Mouse (Mus musculus): Measurements from ENCODE around the gene Zbtb40. TPM values are rescaled to one million over a fixed set of nuclear protein-coding genes. Genes with fewer than 3 reads are reported as not detected.

The Zbtb40 gene
- polyA plus RNA-seq, 2 experiments: 1.4 to 1.8 TPM

GRCm38 (mm10) chr4:137015934-137016333 is 32.7 kb downstream of the Zbtb40 start:
- 84% methylated on average over 8 of the region's 8 CpGs for WGBS (ENCODE audit: insufficient replicate concordance)
- ATAC-seq (ENCODE audit: insufficient read depth) (no peak), DNase-seq (ENCODE audit: low read depth in 3 of 3, low spot score in 3 of 3) (no peak)
- Histone ChIP-seq H3K4me1 (replicated peaks; ENCODE audit: control insufficient read depth in 2 of 2, insufficient read depth in 2 of 2, low read length in 1 of 2) (no peaks in the 10 kb centered on the region), H3K9me3 (ENCODE audit: control insufficient read depth, low read length) (no peaks in the 10 kb centered on the region), H3K36me3 (replicated peaks; ENCODE audit: control insufficient read depth, insufficient read depth, low read depth) (no peaks in the 10 kb centered on the region), H3K27ac (no peak overlapping the region), H3K4me3 (ENCODE audit: insufficient read depth in 1 of 2, low read depth in 2 of 2, low read length in 2 of 2) (no peak overlapping the region), H3K9ac (replicated peaks) (no peak overlapping the region), H3K4me2 (ENCODE audit: low read depth) (no peak overlapping the region), H3K27me3 (ENCODE audit: control insufficient read depth, insufficient read depth, low read length) (no peaks in the 10 kb centered on the region)
- no peak for TF ChIP-seq EP300 (IDR thresholded peaks at IDR 0.05; ENCODE audit: low read depth)
- no peak for TF ChIP-seq CTCF (IDR thresholded peaks at IDR 0.05; ENCODE audit: low read depth)

GRCm38 (mm10) chr4:137015476-137015856 is 33.1 kb downstream of the Zbtb40 start:
- TF ChIP-seq CTCF (IDR thresholded peaks at IDR 0.05; ENCODE audit: low read depth): no peak
- TF ChIP-seq EP300 (IDR thresholded peaks at IDR 0.05; ENCODE audit: low read depth): no peak
- Histone ChIP-seq H3K4me1 (replicated peaks; ENCODE audit: control insufficient read depth in 2 of 2, insufficient read depth in 2 of 2, low read length in 1 of 2) (no peaks in the 10 kb centered on the region), H3K27me3 (ENCODE audit: control insufficient read depth, insufficient read depth, low read length) (no peaks in the 10 kb centered on the region), H3K27ac (no peak overlapping the region), H3K9ac (replicated peaks) (no peak overlapping the region), H3K36me3 (replicated peaks; ENCODE audit: control insufficient read depth, insufficient read depth, low read depth) (no peaks in the 10 kb centered on the region), H3K4me2 (ENCODE audit: low read depth) (no peak overlapping the region), H3K4me3 (ENCODE audit: insufficient read depth in 1 of 2, low read depth in 2 of 2, low read length in 2 of 2) (no peak overlapping the region), H3K9me3 (ENCODE audit: control insufficient read depth, low read length) (no peaks in the 10 kb centered on the region)
- 57% methylated on average over 6 of the region's 6 CpGs for WGBS (ENCODE audit: insufficient replicate concordance)
- ATAC-seq (ENCODE audit: insufficient read depth): no peak
- no peak for DNase-seq (ENCODE audit: low read depth in 3 of 3, low spot score in 3 of 3)

- Histone ChIP-seq H3K9ac (replicated peaks) (no peak overlapping the region), H3K4me1 (replicated peaks; ENCODE audit: control insufficient read depth in 2 of 2, insufficient read depth in 2 of 2, low read length in 1 of 2) (no peaks in the 10 kb centered on the region), H3K4me3 (ENCODE audit: insufficient read depth in 1 of 2, low read depth in 2 of 2, low read length in 2 of 2) (no peak overlapping the region), H3K27me3 (ENCODE audit: control insufficient read depth, insufficient read depth, low read length) (no peaks in the 10 kb centered on the region), H3K4me2 (ENCODE audit: low read depth) (no peak overlapping the region), H3K9me3 (ENCODE audit: control insufficient read depth, low read length) (no peaks in the 10 kb centered on the region), H3K36me3 (replicated peaks; ENCODE audit: control insufficient read depth, insufficient read depth, low read depth) (no peaks in the 10 kb centered on the region), H3K27ac (no peak overlapping the region)
- ATAC-seq (ENCODE audit: insufficient read depth) (no peak), DNase-seq (ENCODE audit: low read depth in 3 of 3, low spot score in 3 of 3) (no peak)
- TF ChIP-seq EP300 (IDR thresholded peaks at IDR 0.05; ENCODE audit: low read depth): no peak
- TF ChIP-seq CTCF (IDR thresholded peaks at IDR 0.05; ENCODE audit: low read depth): no peak
- 71% methylated on average over 18 of the region's 18 CpGs for WGBS (ENCODE audit: insufficient replicate concordance)
These were observed 33.7 kb downstream of the Zbtb40 start for GRCm38 (mm10) chr4:137014654-137015475.

GRCm38 (mm10) chr4:137014124-137014523 is 34.5 kb downstream of the Zbtb40 start:
- H3K4me2 ChIP-seq (ENCODE audit: low read depth): no peak overlapping the region
- no peak overlapping the region for H3K27ac ChIP-seq
- H3K4me3 ChIP-seq (ENCODE audit: insufficient read depth in 1 of 2, low read depth in 2 of 2, low read length in 2 of 2): no peak overlapping the region
- H3K9me3 ChIP-seq (ENCODE audit: control insufficient read depth, low read length): no peaks in the 10 kb centered on the region
- TF ChIP-seq CTCF (IDR thresholded peaks at IDR 0.05; ENCODE audit: low read depth) (no peak), EP300 (IDR thresholded peaks at IDR 0.05; ENCODE audit: low read depth) (no peak)
- WGBS (ENCODE audit: insufficient replicate concordance): 84% methylated on average over 8 of the region's 8 CpGs
- H3K27me3 ChIP-seq (ENCODE audit: control insufficient read depth, insufficient read depth, low read length): no peaks in the 10 kb centered on the region
- H3K9ac ChIP-seq (replicated peaks): no peak overlapping the region
- no peaks in the 10 kb centered on the region for H3K36me3 ChIP-seq (replicated peaks; ENCODE audit: control insufficient read depth, insufficient read depth, low read depth)
- H3K4me1 ChIP-seq (replicated peaks; ENCODE audit: control insufficient read depth in 2 of 2, insufficient read depth in 2 of 2, low read length in 1 of 2): no peaks in the 10 kb centered on the region
- ATAC-seq (ENCODE audit: insufficient read depth): no peak
- no peak for DNase-seq (ENCODE audit: low read depth in 3 of 3, low spot score in 3 of 3)

GRCm38 (mm10) chr4:137006966-137007365 is 41.6 kb downstream of the Zbtb40 start:
- DNase-seq (ENCODE audit: low read depth in 3 of 3, low spot score in 3 of 3) (no peak), ATAC-seq (ENCODE audit: insufficient read depth) (no peak)
- H3K4me1 ChIP-seq (replicated peaks; ENCODE audit: control insufficient read depth in 2 of 2, insufficient read depth in 2 of 2, low read length in 1 of 2): no peaks in the 10 kb centered on the region
- no peak overlapping the region for H3K4me3 ChIP-seq (ENCODE audit: insufficient read depth in 1 of 2, low read depth in 2 of 2, low read length in 2 of 2)
- H3K9ac ChIP-seq (replicated peaks): no peak overlapping the region
- H3K4me2 ChIP-seq (ENCODE audit: low read depth): no peak overlapping the region
- H3K9me3 ChIP-seq (ENCODE audit: control insufficient read depth, low read length): no peaks in the 10 kb centered on the region
- H3K36me3 ChIP-seq (replicated peaks; ENCODE audit: control insufficient read depth, insufficient read depth, low read depth): no peaks in the 10 kb centered on the region
- no peak overlapping the region for H3K27ac ChIP-seq
- no peaks in the 10 kb centered on the region for H3K27me3 ChIP-seq (ENCODE audit: control insufficient read depth, insufficient read depth, low read length)
- TF ChIP-seq EP300 (IDR thresholded peaks at IDR 0.05; ENCODE audit: low read depth) (no peak), CTCF (IDR thresholded peaks at IDR 0.05; ENCODE audit: low read depth) (no peak)
- WGBS (ENCODE audit: insufficient replicate concordance): 86% methylated on average over 8 of the region's 8 CpGs
